Mouse (Mus musculus) adrenal gland, postnatal 25 days (tissue): ENCODE results near the gene Zfp866. TPM values are rescaled to one million over a fixed set of nuclear protein-coding genes. Genes with fewer than 3 reads are reported as not detected.
A peak's percentile ranks its signal among the peaks of the same experiment; 100 is the strongest.

Experiments
- DNase-seq: peaks from one replicate; pipeline ENCODE4 v3.0.0; 2021; ENCODE audit warnings: mixed read lengths
- total RNA-seq: library from RNA; stranded (reverse); gene quantifications from 2 replicates; pipeline ENCODE4 v1.2.3, GENCODE M21; 2021

Zfp866 gene
- total RNA-seq, 1 experiment from 2014 or later: 27.3 TPM

DNA sequence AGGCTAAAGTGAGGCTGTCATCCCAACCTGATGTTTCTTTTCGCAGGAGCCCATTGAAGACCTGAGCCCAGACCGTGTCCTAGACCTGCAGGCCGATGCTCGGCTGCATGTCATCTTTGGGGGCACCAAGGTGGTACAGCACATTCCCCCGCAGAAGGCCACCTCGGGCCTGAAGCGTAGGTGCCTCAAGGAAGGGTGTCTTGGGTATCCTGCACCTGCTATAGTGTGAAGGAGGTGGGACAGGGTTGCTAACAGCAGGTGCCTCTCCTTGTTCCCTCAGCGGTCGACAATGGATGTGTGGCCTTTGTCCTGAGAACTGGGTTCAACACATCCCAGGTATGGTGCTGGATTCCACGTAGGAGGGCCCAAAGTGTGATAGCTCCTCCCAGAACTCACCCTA, 6.7 kb upstream of the Zfp866 start:
- no peak for DNase-seq

DNA sequence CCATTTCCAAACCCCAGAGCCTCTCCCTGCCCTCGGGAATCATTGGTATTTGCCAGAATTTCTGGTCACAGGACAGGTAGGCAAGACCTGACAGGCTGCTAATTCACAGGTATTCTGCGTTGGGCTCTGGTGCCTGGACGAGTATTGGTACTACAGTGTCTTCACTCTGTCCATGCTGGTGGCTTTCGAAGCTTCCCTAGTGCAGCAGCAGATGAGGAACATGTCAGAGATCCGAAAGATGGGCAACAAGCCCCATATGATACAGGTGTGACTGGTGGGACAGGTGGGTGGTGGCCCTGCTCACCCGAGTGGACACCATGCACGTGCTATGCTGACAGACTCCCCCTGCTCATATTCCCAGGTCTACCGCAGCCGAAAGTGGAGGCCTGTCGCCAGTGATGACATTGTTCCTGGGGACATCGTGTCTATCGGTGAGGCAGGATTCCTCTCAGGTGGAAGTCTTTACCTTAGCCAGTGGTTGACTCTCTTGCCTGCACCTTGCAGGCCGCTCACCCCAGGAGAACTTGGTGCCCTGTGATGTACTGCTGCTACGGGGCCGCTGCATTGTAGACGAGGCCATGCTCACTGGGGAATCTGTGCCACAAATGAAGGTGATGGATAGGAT, 5.9 kb upstream of the Zfp866 start:
- DNase-seq: no peak

DNA sequence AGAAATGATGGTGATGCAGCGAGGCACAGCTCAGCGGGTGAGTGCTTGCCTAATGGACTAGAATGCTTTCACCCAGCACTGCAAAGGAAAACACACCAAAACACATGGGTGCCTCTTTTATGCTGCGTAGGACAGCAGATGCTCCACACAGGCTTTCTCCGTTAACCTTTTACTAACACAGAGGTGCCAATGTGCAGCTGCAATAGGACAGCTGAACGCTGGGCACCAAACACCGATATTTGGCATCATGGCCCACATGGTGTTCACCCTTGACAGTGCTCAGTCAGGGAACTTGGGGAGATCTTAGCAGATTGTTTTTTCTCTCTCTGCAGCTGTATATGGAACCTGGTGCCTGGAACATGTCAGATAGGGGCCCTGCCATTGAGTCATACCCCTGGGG, 3.9 kb upstream of the Zfp866 start:
- DNase-seq: no peak

DNA sequence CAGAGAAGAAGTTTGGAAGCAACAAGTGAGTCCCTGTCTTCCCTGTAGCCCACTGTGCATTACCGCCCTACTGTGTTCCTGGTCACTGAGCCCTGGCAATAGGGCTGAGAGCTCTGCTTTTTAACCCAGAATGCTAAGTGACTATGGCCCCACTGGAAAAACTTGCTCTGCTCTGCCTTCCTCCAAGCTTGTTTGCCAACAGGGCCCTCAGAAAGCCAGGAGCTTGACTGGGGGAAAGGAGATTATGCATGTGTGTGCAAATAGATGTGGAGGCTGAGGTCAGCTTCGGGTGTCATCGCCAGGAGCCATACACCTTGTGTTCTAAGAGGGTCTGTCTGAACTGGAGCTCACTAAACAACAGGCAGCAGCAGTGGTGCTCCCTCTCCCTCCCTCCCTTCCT, 3.1 kb upstream of the Zfp866 start:
- no peak for DNase-seq

DNA sequence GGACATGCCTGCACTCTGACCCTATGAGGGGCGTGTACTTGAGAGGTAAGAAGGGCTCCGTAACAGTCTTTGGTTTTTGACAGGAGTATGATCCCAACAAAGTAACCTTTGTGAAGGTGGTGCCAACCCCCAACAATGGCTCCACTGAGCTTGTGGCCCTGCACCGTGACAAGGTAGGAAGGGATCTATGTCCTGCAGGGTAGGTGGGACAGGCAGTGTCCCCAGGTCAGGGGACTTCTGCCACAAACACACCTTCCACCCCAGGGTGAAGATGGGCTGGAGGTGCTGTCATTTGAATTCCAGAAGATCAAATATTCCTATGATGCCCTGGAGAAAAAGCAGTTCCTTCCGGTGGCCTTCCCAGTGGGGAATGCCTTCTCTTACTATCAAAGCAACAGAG, 2.7 kb upstream of the Zfp866 start:
- DNase-seq: no peak

DNA sequence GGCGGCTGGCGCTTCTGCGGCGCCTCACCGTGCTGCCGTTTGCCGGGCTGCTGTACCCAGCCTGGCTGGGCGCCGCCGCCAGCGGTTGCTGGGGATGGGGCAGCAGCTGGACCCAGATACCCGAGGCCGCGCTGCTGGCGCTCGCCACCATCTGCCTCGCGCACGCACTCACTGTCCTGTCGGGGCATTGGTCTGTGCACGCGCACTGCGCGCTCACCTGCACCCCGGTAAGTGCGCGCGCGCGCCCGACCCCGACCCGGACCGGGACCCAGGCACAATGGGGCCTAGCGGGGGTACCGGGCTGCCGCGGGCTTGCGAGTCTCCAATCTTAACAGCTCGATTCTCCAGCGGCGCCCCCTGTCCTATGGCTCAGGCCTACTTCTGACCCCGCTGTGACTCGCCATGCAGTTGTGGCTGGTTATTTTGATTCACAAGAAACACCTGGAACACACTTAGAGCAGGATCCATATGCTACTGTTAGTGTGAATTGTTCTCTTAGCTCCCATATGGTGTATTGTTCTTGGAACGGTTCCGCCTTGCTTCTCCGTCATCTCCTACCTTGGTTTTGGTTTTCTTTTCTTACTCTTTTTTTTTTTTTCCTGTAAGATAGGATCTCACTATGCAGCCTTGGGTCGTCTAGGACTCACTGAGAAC, 564 bp upstream of the Zfp866 start:
- peak; percentile 36 for DNase-seq

DNA sequence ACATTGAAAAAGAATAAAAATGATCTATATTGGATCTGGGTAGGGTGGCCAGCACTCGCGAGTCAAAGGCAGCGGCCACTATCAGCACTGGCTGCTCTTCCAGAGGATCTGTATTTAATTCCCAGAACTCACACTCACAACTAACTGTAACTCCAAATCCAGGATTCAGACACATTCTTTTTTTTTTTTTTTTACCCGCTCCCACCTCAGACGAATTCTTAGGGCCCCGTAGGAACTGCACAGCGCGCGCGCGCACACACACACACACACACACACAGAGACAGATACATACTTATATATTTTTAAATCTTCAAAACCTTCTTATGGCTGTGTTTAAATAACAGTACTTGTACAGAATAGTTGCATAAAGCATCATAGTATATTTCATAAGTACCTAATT, 614 bp downstream of the Zfp866 start:
- no peak for DNase-seq

DNA sequence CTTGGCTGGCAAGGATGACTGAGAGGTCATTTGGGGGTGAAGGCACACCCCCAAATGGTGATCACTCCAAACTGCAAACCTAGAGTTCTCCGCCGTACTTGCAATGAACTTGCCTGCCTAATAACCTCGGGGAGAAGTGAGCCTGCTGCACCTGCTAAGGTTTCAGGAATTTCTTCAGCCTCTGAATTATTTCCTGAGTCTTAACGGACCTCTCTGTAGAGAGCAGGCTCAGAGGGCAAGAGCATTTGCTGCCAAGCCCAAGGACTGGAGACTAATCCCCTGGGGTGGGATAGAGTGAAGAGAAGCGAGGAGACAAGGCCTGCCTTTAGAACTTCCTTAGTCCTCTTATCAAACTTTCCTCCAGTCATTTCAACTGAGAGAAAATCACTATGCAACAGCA, 1.2 kb downstream of the Zfp866 start:
- DNase-seq: no peak

DNA sequence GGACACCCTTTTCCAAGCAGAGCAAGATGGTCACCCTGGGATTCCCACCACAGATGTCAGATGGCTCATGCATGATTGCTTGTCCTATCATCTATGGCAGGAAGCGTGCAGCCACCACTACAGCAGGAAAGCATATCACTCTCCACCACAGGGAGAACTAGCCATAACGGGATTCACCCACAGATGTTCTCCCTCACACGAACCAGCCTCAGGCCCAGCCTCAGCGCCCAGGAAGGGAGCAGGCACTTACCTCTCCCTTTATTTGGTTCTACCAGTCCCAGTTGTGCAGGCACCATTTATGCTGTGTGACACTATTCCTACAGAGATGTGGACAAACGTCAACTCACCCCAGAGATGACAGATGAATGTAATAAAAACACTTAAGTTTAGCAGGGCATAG, 1.9 kb downstream of the Zfp866 start:
- DNase-seq: no peak

DNA sequence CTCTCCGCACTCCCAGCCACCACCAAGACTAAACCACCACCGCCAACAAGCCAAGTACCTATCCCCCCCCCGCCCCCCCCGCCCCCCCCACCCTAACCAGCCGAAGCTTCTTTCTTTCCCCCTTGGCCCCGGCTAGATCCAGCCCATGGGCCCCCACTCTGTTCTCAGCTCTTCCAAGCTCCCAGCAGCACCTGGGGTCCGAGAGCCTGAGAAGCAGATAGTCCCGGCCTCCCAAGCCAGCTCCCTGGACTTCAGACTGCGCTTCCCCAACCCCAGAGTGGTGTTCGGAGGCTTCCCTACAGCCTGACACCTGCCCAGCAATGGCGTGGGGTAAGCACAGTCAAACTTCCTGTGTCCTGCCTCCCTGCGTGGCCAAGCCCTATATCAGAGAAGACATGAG, 13.9 kb downstream of the Zfp866 start:
- DNase-seq: no peak

DNA sequence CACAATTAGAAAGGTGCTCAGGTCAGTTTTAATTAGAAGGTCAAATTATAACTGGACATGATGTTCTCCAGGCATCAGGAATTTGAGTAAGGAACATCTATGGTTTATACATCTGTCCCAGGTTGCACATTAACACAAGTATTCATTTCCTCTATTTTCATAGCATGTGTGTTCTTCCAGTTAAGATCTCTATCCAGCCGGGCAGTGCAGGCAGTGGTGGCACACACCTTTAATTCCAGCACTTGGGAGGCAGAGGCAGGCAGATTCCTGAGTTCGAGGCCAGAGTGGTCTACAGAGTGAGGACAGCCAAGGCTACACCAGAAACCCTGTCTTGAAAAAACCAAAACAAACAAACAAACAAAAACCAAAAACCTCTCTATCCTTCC, 15.8 kb downstream of the Zfp866 start:
- DNase-seq: no peak

DNA sequence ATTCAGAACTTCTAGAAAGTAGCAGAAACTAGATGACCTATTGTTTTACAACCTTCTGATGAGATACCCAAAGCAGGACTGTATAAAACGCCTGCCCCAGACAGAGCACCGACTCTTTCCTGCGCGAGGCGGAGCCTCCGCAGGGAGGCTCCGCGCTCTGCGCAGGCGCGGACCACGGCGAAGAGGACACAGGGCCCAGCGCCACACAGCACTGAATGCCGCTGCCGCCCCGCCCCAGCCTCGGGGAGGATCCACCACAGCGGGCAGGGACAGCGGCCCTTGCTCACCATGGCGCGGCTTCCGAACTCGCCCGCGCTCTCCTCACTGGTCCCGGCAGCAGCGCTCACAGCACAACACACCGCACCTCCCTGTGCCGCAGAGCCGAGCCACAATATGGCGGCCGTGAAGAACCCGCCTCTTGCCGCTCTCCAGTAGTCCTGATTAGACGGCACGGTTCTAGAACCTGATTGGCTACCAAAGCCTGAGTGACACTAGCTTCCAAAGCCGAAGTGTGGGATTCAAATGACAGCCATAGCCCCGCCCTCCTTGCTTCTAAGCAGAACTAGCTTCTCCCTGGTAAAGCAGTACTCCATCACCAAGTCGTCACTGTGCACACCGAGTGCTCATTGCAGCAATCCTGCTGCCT, 16.4 kb downstream of the Zfp866 start, which contains the start of gene Gm20422:
Gene Gm20422, minus strand, starts transcription at position 384 of the 646 bp plus-strand sequence.
- peak; percentile 82 for DNase-seq

DNA sequence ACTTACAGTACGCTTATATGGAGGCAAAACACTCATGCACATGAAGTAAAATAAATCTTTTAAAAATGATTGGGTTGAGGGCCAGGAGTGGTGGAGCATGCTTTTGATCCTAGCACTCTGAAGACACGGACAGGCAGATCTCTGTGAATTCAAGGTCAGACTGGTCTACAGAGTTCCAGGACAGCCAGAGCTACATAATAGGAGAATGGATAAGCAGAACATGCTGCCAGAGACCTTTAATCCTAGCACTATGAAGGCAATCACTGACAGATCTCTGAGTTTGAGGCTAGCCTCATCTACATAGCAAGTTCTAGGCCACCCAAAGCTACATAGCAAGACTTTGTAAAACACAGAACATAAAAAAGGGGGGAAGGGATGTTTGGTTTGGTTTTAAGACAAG, 18.9 kb downstream of the Zfp866 start:
- DNase-seq: no peak

DNA sequence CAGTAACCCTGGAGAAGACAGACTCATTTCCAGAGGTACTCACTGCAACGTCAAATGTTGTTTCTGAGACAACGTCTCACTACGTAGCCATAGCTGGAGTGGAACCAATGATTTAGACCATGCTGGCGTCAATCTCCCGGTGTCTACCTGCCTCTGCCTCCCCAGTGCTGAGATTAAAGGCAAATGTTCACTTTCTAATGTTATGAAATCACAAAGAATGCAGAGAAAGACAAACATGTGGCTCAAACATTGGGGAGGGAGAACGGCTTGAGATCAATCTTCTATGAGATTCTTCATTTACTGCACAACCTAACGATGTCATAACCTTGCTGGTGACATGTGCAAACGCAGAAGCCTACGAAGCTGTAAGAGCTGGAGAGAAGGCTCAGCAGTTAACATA, 19.8 kb downstream of the Zfp866 start:
- DNase-seq: no peak

DNA sequence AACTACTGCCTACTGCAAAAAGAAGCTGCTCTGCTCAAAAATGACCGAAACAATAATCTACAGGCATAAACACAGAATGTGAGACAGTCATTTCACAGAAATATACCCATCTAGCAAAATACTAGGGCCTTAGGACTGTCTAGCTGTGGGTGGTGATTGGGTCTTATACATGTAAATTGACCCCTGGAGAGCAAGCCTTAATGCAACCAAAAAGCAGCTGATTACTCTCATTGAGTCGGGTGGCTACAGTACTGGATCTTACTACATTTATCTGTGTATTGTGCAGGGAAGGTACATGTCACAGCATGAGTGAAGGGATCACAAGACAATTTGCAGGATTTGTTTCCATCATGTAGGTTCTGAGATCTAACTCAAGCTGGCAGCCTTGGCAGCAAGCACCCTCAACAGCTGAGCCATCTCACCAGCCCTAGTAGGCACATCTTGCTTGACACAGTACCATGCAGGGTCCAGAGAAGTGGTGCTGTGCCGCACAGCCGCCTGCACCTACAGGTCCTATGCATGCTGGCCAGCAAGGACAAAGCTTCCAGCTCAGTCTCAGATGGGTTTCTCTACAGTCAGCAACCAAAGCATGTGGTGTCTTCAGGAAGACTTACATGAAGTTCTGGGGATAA, 29.0 kb downstream of the Zfp866 start:
- DNase-seq: no peak

DNA sequence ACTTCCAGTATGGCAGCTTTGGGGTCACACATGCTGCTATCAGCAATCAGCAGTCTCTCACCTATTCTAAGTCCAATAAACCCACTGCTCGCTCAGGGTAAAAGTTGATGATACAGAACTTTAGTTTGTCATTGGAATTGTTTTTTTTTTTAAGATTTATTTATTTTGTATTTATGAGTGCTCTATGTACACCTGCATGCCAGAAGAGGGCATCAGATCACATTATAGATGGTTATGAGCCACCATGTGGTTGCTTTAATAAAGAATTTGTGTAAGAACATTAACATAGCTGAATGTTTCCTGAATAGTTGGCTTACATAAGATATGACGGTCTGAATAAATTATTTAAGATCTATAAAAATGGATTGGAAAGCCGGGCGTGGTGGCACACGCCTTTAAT, 32.7 kb downstream of the Zfp866 start:
- DNase-seq: no peak

DNA sequence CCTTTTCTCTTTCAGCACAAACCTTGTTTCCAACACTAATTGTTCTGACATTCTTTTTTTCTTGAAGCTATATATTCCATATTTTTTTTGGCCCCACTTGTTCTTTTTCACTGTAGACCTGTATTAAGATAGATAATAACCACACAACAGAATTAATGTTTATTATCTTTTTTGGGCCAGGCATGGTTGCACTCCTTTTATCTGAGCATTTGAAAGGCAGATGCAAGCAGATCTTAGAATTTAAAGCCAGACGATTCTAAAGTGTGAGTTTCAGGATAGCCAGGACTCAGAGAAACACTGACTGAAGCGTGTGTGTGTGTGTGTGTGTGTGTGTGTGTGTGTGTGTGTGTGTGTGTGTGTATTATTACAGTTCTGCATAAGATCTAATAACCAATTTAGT, 38.5 kb downstream of the Zfp866 start:
- no peak for DNase-seq

DNA sequence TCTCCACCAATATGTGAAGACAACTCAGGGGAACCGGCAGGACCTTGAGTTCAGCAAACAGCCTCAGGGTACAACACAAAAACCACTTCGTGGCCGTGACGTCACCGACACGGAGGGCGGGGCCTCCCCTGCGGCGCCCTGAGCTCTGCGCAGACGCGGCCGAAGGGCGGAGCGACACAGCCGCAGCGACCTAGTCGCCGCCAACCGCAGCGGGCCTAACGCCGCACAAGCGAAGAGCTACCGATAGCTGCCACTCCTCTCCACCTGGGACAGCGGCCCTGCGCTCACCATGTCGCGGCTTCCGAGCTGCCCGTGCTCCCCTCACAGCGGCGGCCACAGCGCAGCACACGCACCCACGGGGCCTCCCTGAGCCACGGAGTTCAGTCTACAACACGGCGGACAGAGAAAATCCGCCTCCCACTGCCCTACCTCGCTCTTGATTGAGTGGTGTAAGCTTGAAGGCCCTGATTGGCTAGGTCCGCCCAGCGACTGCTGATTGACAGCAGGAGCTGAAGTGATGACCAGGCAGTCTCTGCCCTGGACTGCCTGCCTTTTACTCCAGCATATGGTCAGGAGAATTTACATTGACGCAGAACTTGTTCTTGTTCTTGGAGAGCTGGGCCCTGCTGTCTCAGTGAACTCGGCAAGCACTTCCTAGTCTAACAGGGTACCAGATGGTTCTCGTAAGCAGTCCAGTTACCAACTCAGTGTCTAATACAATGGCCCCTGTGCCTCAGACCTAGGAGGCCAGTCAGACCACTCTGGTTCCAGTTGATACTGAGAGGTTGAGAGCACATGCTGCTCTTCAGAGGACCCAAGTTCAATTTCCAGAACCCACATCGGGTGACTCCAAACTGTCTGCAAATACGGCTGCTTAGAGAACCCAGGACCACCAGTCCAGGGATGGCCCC, 41.2 kb downstream of the Zfp866 start, which contains the start of gene Zfp963:
Gene Zfp963, minus strand, starts transcription at position 427 of the 911 bp plus-strand sequence.
- peak; percentile 96 for DNase-seq

DNA sequence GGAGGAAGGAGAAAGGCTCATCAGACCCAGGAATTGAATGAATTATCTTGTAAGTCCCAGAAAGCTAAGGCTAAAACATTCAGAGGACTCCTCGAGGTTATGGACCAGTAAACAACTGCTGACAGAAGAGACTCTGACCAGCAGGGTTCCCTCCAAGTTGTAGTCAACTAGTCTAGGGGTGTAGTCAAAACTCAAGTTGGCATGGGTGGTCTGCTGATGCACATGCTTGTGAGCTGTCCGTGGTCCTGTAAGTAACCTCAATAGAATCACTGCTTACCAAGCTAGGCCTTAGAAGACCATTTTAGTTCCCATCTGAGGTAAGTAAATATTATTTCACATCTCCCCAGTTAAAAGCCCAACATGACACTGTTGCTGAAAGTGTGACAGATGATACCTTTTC, 49.7 kb downstream of the Zfp866 start:
- no peak for DNase-seq

DNA sequence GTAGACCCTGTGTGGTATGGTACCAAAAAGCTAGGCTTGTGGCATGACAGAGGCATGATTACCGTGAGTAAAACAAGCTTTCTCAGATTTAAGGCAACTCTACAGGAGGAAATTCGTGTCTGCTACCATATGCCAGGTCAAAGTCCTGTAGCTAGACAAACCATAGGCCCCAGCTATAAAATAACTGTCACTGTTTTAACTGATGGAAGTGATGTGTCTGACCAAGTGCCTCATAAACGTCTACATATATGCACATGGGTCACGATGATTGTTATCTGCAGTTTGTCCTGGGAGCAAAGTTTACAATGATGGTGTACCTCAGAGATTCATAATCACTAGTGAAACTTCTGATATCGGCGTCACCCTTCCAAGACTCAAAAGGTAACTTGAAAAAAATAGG, 50.2 kb downstream of the Zfp866 start:
- DNase-seq: no peak

DNA sequence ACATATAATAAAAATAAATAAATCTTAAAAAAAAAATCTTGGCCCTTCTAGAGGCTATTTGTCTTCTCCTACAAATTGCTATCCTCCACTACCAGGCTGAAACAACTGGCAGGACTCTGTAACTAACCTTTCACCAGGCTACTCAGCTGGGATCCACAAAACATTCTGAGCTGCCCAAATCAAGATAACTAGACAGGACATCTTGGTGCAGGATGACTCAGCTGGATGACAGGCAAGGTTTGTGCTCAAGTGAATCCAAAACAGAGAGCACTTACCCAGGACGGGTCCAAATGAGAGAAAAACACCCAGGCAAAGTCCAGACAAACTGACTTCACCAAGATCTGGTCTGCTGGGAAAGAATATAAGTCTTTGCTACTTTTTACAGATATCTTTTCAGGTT, 55.5 kb downstream of the Zfp866 start:
- no peak for DNase-seq

DNA sequence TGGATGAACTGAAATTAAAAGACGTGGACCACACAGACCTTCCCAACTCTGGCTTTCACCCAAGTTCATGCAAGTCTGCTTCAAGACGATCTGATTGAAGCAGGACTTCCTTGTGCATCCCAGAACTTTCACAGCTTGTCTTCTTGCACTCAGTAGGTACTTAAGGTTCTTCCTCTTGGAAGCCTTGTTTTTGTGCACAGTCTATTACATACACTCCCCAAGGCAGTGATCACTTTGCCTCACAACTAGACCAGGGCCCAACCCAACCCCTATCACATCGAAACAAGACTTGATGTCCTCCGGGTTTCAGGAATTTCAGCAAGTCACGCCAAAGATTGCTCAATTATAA, 73.8 kb downstream of the Zfp866 start:
- no peak for DNase-seq
